Mouse (Mus musculus) induced T-regulatory cell, adult 2 months (primary cell): ENCODE results near the gene Zfp101.

Source experiments
- DNase-seq: peaks from one replicate; pipeline ENCODE4 v3.0.0-alpha.2; 2012; ENCODE audit warnings: low read depth

Zfp101 gene

DNA sequence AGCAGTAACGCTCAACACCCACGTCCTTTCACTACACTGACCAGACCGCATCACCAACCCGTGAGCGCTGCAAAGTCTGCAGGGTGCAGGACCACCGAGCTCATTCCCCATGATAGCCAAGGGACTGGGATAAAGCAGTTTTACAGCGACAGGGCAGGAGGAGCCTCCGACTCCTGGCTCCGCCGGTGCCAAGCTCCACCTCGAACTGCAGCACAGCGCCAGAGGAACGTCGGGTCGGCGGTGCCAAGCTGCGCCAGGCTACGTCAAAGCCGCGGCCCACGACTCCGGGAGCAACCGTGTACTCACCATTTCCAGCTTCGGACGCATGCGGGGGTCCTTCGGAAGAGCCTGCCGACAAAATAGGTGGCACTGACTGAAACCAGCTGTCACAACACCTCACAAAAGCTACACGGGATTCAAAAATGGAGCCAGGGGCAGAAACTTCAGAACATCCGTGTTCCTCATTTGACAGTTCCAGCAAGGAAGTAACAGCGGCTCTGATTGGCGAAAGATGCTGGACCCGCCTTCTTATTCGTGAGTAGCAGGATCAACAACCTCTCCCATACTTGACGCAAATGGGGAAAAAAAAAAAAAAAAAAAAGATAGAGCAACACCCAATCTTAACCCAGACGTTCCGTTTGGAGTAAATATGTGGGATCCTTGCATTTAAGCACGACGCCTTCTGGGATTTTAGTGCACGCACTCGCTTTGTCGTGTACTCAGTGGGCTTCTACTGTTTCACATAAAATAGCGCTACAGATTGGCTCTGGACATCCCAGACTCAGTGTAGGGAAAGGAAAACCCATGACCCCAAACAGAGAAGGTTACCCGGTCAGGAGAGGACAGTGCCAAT, at the start of gene Zfp101:
Zfp101 (minus strand) TSS at position 460 of the 853 bp plus-strand sequence.
- DNase-seq = peak; percentile 95

DNA sequence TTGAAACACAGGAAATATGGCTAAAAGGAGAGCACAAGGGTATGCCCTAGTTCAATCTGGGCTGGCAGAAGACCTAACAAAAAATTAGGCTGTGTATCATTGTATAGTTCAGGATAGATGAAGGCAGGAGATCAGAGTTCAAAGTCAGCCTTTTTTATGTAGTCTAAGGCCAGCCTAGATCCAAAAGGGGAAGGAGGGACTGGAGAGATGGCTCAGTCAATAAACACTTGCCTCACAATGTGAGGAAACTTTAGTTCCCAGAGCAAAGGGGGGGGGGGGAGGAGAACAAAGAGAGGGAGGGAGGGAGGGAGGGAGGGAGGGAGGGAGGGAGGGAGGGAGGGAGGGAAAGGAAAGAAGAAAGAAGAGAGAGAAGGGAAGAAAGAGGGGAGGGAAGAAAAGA, 46.7 kb upstream of the Zfp101 start:
- no peak for DNase-seq

DNA sequence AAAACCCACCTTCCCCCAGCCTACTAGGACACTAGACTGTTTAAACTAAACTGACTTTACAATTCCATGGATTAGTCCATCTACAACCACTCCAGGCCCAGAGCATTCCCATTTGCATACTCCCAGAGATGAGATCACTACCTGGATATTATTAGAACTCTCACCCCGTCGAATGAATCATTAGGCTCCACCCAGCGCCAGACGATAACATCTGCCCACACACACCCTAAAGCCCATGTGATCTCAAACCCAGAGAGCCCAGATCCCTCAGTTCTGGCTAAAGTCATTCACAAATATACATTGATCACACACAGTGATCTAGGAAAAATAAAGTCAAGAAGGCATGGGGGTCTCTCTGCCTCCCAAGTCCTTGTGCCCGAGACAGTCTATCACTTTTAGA, 45.5 kb upstream of the Zfp101 start:
- peak; percentile 39 for DNase-seq

DNA sequence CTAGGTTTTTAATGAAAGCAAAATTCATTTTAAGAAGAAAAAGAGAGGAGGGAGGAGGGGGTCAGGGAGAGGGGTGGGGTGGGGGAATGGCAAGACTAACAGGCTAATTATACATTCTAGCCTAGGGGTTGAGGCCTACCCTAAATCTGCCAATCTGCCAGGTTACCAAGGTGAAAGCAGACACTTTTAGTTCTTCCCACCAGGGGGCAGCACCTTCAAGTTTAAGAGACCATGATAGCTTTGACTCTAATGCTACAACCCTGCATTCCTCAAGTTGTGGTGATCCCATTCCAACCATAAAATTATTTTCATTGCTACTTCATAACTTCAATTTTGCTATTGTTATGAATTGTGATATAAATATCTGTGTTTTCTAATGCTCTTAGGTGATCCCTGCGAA, 44.7 kb upstream of the Zfp101 start:
- DNase-seq = peak; percentile 90

DNA sequence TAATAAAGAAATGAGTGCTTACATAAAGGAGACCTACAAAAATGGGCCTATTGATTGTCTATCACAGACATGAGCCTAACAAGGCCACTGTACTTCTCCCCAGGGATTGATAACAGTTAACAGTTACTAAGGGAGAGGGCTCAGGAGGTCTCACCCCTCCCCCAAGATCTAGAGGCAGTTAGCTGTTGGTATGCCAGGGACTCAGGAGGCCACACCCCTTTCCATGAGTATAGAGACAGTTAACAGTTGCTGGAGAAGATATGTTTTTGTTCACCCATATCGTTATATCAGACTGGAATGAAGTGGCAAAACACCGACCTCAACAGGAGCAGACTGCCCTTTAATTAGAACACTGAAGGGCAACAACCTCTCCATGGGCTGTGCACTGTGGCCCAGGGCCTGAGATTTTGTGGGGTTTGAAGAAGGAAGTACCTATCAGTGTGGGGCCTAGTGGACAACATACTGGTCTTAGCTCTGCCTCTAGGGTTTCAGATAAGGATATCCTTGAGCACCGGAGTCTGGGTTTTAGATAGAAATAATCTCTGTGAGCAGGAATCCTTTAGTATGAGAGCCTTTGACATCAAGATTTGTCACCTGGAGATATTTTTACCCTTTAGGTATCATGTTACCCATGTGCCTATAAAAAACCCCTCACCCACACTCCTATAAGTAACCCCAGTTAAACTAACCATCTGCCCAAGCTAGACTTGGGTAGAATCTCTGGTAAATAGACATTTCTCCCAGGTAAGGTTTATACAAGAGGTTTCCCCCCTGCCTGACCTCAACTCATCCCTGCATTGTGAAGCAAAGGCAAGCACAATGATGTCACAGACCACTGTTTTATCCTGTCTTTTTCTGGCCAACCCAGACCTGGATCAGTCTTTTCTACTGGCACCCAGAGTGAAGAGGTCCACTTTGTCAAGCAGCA, 37.8 kb upstream of the Zfp101 start, which contains the start of gene Actl9:
Actl9 (plus strand) TSS at position 878 of the 928 bp plus-strand sequence.
- DNase-seq = no peak

DNA sequence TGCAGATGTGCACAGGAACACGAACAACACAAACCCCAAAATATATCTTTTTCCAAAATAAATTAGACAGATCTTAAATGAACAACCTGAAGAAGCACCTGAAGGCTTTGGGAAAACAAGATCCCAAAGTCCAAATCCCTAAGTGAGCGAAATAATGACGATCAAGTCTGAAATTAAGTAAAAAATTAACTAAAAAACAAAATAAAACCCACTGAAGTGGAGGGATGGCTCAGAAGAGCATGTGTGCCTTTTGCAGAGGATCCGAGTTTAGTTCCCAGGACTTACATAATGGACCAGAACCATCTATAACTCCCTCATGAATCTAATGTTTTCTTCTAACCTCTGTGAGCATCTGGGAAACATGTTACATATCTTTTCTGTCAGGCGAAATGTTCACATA, 2.2 kb downstream of the Zfp101 start:
- no peak for DNase-seq

DNA sequence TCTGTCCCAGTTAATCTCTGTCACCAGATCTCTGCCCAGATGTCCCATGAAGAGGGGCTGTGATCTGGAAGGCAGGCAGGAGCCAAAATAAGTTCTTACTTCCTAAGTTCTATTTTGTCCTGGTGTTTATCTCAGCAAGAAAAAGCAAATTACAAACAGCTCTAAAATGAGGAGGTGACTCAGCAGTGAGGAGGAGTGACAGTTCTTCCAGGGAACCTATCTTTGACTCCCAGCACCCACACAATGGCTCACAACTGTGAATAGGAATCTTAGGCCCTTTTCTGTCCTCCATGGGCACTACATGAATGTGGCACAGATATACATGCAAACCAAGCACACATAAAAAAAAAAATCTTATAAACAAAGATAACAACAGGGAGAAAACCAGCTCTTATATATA, 8.7 kb downstream of the Zfp101 start:
- no peak for DNase-seq

DNA sequence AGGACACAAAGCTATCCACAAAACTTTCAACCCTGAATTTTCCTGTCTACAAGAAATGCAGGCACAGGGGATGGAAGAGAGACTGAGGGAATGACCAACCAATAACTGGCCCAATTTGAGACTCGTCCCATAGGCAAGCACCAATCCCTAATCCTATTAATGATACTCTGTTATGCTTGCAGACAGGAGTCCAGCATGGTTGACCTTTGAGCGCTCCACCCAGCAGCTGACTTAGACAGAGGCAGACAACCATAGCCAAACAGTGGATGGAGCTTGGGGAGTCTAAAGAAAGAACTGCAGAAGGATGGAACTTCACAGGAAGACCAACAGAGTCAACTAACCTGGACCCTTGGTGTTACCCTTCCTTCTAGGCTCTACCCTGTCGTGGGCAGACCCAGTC, 21.6 kb downstream of the Zfp101 start:
- no peak for DNase-seq

DNA sequence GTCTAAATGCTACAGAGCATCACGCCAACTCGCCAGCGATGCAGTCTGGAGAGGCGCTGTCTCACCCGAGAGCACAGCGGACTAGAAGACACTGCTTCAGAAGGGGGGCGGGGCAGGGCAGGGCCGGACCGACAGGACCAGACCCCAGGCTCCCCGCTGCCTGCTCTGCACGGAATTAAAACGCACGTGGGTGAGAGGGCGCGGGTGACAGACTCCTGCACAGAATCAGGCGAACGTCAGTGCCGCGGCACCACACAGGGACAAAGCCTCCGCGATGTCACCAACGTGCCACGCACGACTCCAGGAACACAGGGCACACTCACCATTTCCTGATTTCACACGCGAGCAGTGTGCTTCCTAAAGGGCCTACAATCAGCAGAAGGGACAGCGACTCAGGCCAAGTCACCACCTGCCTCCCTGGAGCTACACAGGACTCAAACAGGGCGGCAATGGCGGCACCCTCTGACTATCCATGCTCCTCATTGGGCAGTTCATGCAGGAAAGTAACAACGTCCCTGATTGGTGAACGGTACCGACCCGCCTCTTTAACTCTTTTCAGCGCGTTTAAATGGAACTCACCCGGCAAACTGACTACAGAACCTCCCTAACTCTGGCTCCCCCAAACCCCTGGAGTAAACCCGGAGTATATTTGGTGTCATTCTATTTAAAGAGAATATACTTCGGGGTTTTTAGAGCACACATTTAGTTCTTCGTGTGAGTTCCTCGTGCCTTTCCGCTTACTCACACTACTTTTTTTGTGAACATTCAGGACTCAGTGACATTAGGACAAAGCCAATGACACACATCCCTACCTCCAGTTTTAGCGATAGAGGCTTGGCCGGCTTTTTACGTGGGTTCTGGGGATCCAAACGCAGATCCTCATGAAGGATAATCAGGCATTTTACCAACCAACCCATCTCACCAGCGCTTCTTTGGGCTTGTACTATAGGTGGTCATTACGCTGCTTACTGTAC, 35.7 kb downstream of the Zfp101 start, which contains the start of gene Zfp81:
Zfp81 (minus strand) TSS at position 468 of the 974 bp plus-strand sequence.
- peak; percentile 94 for DNase-seq

DNA sequence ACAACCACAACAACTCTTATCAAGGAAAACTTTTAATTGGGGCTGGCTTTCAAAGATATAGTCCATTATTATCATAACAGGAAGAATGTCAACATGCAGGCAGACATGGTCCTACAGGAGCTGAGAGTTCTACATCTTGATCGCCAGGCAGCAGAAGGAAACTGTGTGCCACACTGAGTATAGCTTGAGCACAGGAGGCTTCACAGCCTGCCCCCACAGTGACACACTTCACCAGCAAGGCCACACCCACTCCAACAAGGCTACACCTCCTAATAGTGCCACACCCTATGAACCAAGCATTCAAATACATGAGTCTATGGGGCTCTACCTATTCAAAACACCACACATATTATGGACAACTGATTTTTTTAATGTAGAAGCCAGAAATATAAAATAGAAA, 41.5 kb downstream of the Zfp101 start:
- no peak for DNase-seq
